Comparison of ENCODE assay signal across 30 mouse cellular contexts in the genomic region with DNA sequence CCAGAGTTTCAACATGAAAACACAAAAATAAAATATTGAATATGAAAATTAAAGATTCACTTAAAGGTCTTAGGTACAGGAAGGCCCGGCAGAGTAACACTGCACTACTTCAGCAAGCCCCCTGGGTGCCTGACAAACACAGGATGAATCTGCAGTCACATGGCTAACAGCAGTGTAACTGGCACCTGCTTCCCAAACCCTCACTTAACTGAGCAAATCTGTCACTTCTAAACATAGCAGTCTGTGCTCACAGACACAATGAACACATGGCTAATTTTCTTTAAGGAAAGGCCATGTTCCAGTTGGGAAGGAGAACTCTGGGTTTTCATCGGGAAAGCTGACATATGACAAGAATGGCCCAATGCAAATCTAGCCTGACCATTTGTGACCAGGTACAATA. TPM values are rescaled to one million over a fixed set of nuclear protein-coding genes. Genes with fewer than 3 reads are reported as not detected.
A peak's percentile ranks its signal among the peaks of the same experiment; 100 is the strongest.
DNase-seq lines count a peak whose midpoint lies in the region; ATAC-seq and TF ChIP-seq lines count a peak whose summit lies in the region.
"Had no signal": no experiment of that assay in that cellular context is flagged by ENCODE, and none has a peak within 500 bp of the region (broad histone marks: within the 10 kb centered on the region; RNA-seq: fewer than 3 reads in every experiment).

No protein-coding gene starts in this region.

- peak; percentile 70 for ATAC-seq in frontal cortex, adult (ENCODE audit: low TSS enrichment)
- ATAC-seq: CD4-positive, CD25-positive, alpha-beta regulatory T cell, adult 4 months; inflammation-experienced regulatory T-cells, adult 6 months; midbrain, embryonic 15.5 days had no signal

- no peak for TF ChIP-seq CTCF in thymus, adult 2 months (IDR thresholded peaks at IDR 0.05; ENCODE audit: borderline replicate concordance, control insufficient read depth, extremely low read depth, insufficient read depth, low read length, poor library complexity)

- no peak for TF ChIP-seq POLR2A in thymus, adult 2 months (IDR thresholded peaks at IDR 0.05; ENCODE audit: control insufficient read depth, extremely low read depth, insufficient read depth, low read length, poor library complexity)

- H3K4me1 ChIP-seq in limb, embryonic 10.5 days = no peaks in the 10 kb centered on the region
- no peaks in the 10 kb centered on the region for H3K4me1 ChIP-seq in thymus, adult 2 months (replicated peaks; ENCODE audit: control insufficient read depth, insufficient read depth, low read length)
- H3K4me1 ChIP-seq: embryonic facial prominence, embryonic 10.5 days; embryonic facial prominence, embryonic 15.5 days; hindbrain, embryonic 15.5 days; liver, embryonic 15.5 days; lung, embryonic 15.5 days; midbrain, embryonic 10.5 days; midbrain, embryonic 15.5 days; stomach, embryonic 15.5 days had no signal

- no peak for DNase-seq in frontal cortex, postnatal 14 days (ENCODE audit: low spot score in 2 of 2)
- peak; percentile 3 to 7 for DNase-seq in left cerebral cortex, postnatal 14 days (ENCODE audit: low spot score in 2 of 2)
- DNase-seq in left cerebral cortex, adult 18-20 months (ENCODE audit: low spot score in 2 of 2) = no peak
- DNase-seq in layer of hippocampus, adult 9-11 months = peak; percentile 44
- DNase-seq in limb, embryonic 10.5 days (ENCODE audit: low spot score) = no peak
- DNase-seq in thymus, adult 2 months = no peak
- DNase-seq: adrenal gland, postnatal 14 days; cerebellum, adult 8-10 months; cerebellum, postnatal 25 days; gastrocnemius, adult 2 months; gastrocnemius, postnatal 36 days; heart, adult 2 months; heart, postnatal 10 days; kidney, adult 11 months; kidney, postnatal 14 days; liver; right cerebral cortex, postnatal 25 days; thymus, postnatal 36 days had no signal

- H3K36me3 ChIP-seq in limb, embryonic 10.5 days = peaks cover 59% of the 10 kb centered on the region
- H3K36me3 ChIP-seq in thymus, adult 2 months (ENCODE audit: control insufficient read depth, insufficient read depth, low read length) = peaks cover 28% of the 10 kb centered on the region

- intact Hi-C loops in left cerebral cortex, postnatal 14 days (cut with DNase I) = no loop called here

- no peaks in the 10 kb centered on the region for H3K27me3 ChIP-seq in limb, embryonic 10.5 days (ENCODE audit: low read depth, poor library complexity, severe bottlenecking)
- H3K27me3 ChIP-seq in thymus, adult 2 months (ENCODE audit: control insufficient read depth, insufficient read depth, low read length) = no peaks in the 10 kb centered on the region
- H3K27me3 ChIP-seq: embryonic facial prominence, embryonic 15.5 days; heart, embryonic 13.5 days; hindbrain, embryonic 15.5 days; liver, embryonic 15.5 days; lung, embryonic 15.5 days; midbrain, embryonic 15.5 days; stomach, embryonic 15.5 days had no signal

- no peaks in the 10 kb centered on the region for H3K9me3 ChIP-seq in limb, embryonic 10.5 days (replicated peaks)
- H3K9me3 ChIP-seq: embryonic facial prominence, embryonic 10.5 days; embryonic facial prominence, embryonic 15.5 days; heart, embryonic 13.5 days; hindbrain, embryonic 15.5 days; liver, embryonic 15.5 days; lung, embryonic 15.5 days; midbrain, embryonic 10.5 days; midbrain, embryonic 15.5 days; stomach, embryonic 15.5 days had no signal

- no peak overlapping the region for H3K4me3 ChIP-seq in limb, embryonic 10.5 days
- no peak overlapping the region for H3K4me3 ChIP-seq in thymus, adult 2 months (ENCODE audit: control insufficient read depth, insufficient read depth, low read length)
- H3K4me3 ChIP-seq: embryonic facial prominence, embryonic 10.5 days; embryonic facial prominence, embryonic 15.5 days; gastrocnemius, adult 2 months; heart, adult 2 months; heart, embryonic 13.5 days; hindbrain, embryonic 15.5 days; liver, embryonic 15.5 days; lung, embryonic 15.5 days; midbrain, embryonic 10.5 days; midbrain, embryonic 15.5 days; stomach, embryonic 15.5 days had no signal

- H3K27ac ChIP-seq in limb, embryonic 10.5 days = no peak overlapping the region
- H3K27ac ChIP-seq in thymus, adult 2 months (ENCODE audit: control insufficient read depth, insufficient read depth, low read length) = no peak overlapping the region
- H3K27ac ChIP-seq: embryonic facial prominence, embryonic 10.5 days; embryonic facial prominence, embryonic 15.5 days; gastrocnemius, adult 2 months; heart, adult 2 months; heart, embryonic 13.5 days; hindbrain, embryonic 15.5 days; liver, embryonic 15.5 days; lung, embryonic 15.5 days; midbrain, embryonic 10.5 days; midbrain, embryonic 15.5 days; stomach, embryonic 15.5 days had no signal

- 92% methylated on average over 2 of the region's 2 CpGs for WGBS in limb, embryonic 10.5 days
- 91% methylated on average over 2 of the region's 2 CpGs for WGBS in thymus, adult 2 months

RNA-seq across cellular contexts. Expression of a gene that starts 36.1 kb away (rescaled TPM):
- total RNA-seq in left cerebral cortex, postnatal 14 days (2021) = 10 to 100 TPM; 30.6 to 32.1 TPM
- 10 to 100 TPM; 49.1 to 52.0 TPM for total RNA-seq in left cerebral cortex, adult 18-20 months (2021)
- polyA plus RNA-seq in limb, embryonic 10.5 days (2016; fragmentation: Nextera tagmentation; extraction: Ambion mirVana) = 29.1 and 30.8 TPM in 2 replicates
- 12.0 and 12.6 TPM in 2 replicates for polyA plus RNA-seq in thymus, adult 2 months (2012; rRNA removed)

Comparison
In these comparisons a context has a peak if more than half of its experiments do, and no peak if none do; other contexts are left out.
1. DNase-seq: peak in left cerebral cortex, postnatal 14 days (2 of 2) and layer of hippocampus, adult 9-11 months (single experiment); none in frontal cortex, postnatal 14 days (0 of 2), left cerebral cortex, adult 18-20 months (0 of 2), limb, embryonic 10.5 days (single experiment) and thymus, adult 2 months (single experiment).